Mouse (Mus musculus) hindlimb bud, embryonic 11.5 days (tissue): ENCODE measurements around the gene Fbxw13.
"Not testable (repeated sequence)": the region's sequence is repeated elsewhere in the genome, so short reads cannot be mapped to it uniquely, and the experiment has no call there.

Experiments used
- DNase-seq: peaks from one replicate; pipeline ENCODE4 v3.0.0-alpha.2; 2012; ENCODE audit warnings: low read depth, low spot score; ENCODE audit errors: extremely low spot score

Gene Fbxw13

GRCm38 (mm10) chr9:109195875-109196274 is at the start of gene Fbxw13:
Gene Fbxw13, minus strand, starts transcription at chr9:109195975.
- DNase-seq = not testable (repeated sequence)

DNA sequence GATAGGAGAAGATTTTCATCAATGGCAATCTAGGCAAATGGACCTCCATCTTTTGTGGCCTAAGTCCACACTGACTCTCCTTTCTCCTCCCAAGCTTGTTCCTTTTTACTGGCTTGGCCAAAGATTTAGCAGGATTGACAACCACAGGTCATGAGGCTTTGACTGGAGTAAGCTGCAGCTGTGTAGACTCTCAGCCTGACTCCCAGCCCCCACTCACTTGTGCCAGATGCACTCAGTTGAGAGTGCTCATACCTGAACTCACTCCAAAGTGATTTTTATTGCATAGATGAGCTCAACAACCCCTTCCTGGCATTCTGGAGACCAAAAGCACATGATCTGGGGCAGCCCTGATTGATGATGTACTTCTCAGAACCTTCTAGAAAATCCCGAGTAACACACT is 38.9 kb upstream of the Fbxw13 start, which contains the start of gene Fbxw20:
Fbxw20 (minus strand) TSS at position 101 of the 400 bp plus-strand sequence.
- no peak for DNase-seq

GRCm38 (mm10) chr9:109218449-109218848 is 22.7 kb upstream of the Fbxw13 start:
- DNase-seq = no peak

- not testable (repeated sequence) for DNase-seq
Measured at GRCm38 (mm10) chr9:109201347-109201746, 5.6 kb upstream of the Fbxw13 start.

- no peak for DNase-seq
Measured at GRCm38 (mm10) chr9:109200349-109200748, 4.6 kb upstream of the Fbxw13 start.

- DNase-seq = no peak
Measured at GRCm38 (mm10) chr9:109199353-109199752, 3.6 kb upstream of the Fbxw13 start.

DNA sequence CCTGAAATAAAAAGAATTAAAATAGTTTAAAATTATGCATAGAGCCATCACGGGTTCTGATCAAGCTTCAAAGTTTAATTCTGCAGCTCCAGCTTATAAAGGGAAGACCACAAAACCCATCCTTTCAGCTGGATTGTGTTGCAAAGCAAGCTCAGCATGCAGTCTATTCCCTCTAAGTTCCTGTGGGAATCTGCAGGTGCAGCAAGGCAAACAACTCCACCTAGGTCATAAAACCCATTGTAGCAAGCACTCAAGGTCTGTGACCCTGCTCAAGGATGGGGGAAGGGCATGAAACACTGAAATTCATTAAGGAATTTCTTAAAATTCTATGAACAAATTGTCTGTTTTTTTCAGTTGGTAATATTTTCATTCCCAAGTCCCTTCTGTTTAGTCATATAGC is 18.6 kb downstream of the Fbxw13 start:
- DNase-seq = no peak

- no peak for DNase-seq
Measured at GRCm38 (mm10) chr9:109176301-109176700, 19.5 kb downstream of the Fbxw13 start.

- no peak for DNase-seq
Measured at GRCm38 (mm10) chr9:109167316-109167715, 28.5 kb downstream of the Fbxw13 start.

DNA sequence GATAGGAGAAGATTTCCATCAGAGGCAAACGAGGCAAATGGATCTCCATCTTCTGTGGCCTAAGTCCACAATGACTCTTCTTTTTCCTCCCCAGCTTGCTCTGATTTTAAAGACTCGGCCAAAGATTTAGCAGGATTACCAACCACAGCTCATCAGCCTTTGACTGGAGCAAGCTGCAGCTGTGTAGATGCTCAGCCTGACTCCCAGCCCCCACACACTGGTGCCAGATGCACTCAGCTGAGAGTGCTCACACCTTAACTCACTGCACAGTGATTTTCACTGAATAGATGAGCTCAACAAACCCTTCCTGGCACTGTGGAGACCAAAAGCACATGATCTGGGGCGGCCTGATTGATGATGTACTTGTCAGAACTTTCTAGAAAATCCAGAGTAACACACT is 33.8 kb downstream of the Fbxw13 start, which contains the start of gene Fbxw21:
Fbxw21 (minus strand) TSS at position 101 of the 400 bp plus-strand sequence.
- DNase-seq = no peak

DNA sequence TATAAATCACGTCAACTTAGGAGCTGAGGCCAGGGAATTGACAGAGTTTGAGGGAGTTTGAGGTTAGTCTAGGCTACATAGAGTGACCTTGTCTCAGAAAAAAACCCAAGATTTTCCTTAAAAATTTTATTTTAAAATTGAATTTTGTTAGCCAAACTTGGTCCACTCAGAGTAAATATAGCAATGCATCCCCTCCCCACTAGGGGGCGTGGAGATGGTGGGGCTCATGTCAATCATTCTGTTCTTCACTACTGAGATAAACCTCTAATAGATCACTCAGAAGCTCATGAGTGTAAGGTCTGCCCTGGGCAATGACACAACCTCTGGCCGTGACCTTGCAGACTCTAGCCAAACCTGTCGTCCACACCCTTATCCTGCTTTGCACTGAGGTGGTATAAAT is 55.4 kb downstream of the Fbxw13 start:
- DNase-seq = not testable (repeated sequence)

- no peak for DNase-seq
Measured at GRCm38 (mm10) chr9:109130076-109130475, 65.7 kb downstream of the Fbxw13 start.
